Mouse (Mus musculus) heart, postnatal 0 days (tissue): ENCODE data around the gene Zfp30. TPM values are rescaled to one million over a fixed set of nuclear protein-coding genes. Genes with fewer than 3 reads are reported as not detected.

Experiments
- ATAC-seq: fragments of 200-750 bp; cut with Nextera tagmentation; 2 replicates; pipeline ENCODE4 v1.8.0; 2017; ENCODE audit warnings: low read depth, moderate number of reproducible peaks, moderate library complexity; ENCODE audit not compliant: insufficient read depth
- DNase-seq: peaks from one replicate; pipeline ENCODE4 v3.0.0-alpha.2; 2016; ENCODE audit warnings: low spot score
- H3K27ac ChIP-seq: fragments of 300-500 bp; sonication (generic); 2 replicates; pipeline ENCODE4 v1.5.1; 2014; ENCODE audit warnings: low read depth, mild to moderate bottlenecking
- H3K27me3 ChIP-seq: fragments of 300-500 bp; sonication (generic); 2 replicates; pipeline ENCODE4 v1.6.1; 2014; ENCODE audit warnings: low read length, mixed read lengths; ENCODE audit not compliant: control insufficient read depth, insufficient read depth
- H3K36me3 ChIP-seq: fragments of 300-500 bp; sonication (generic); replicated peaks from 2 replicates; pipeline ENCODE4 v1.6.1; 2014; ENCODE audit warnings: low read length, mixed read lengths; ENCODE audit not compliant: control insufficient read depth, insufficient read depth
- H3K4me1 ChIP-seq: fragments of 300-500 bp; sonication (generic); 2 replicates; pipeline ENCODE4 v1.6.1; 2014; ENCODE audit warnings: antibody characterized with exemption; ENCODE audit not compliant: control insufficient read depth, insufficient read depth
- H3K4me2 ChIP-seq: fragments of 300-500 bp; sonication (generic); 2 replicates; pipeline ENCODE4 v1.6.1; 2014; ENCODE audit warnings: low read depth, mild to moderate bottlenecking, low read length, moderate library complexity
- H3K4me3 ChIP-seq: fragments of 300-500 bp; sonication (generic); 2 replicates; pipeline ENCODE4 v1.5.1; 2014; ENCODE audit warnings: low read depth, low read length
- H3K9ac ChIP-seq: fragments of 300-500 bp; sonication (generic); replicated peaks from 2 replicates; pipeline ENCODE4 v1.6.1; 2014; ENCODE audit warnings: low read depth, low read length, mixed read lengths
- H3K9me3 ChIP-seq: fragments of 300-500 bp; sonication (generic); replicated peaks from 2 replicates; pipeline ENCODE4 v1.6.1; 2016; ENCODE audit warnings: low read length; ENCODE audit not compliant: control insufficient read depth
- CTCF ChIP-seq: IDR thresholded peaks from 2 replicates; pipeline ENCODE4 v1.5.1; 2016; ENCODE audit warnings: antibody characterized with exemption, control low read depth, low read depth
- EP300 ChIP-seq: IDR thresholded peaks from 2 replicates; pipeline ENCODE4 v1.6.1; 2016; ENCODE audit warnings: antibody characterized with exemption, low read depth
- WGBS: fragments of 180-500 bp; shearing (Covaris S2); extraction: QIAGEN DNeasy Blood & Tissue Kit; methylation state at CpG from one replicate; pipeline ENCODE4 v1.1.7; 2014; 5-methylcytosine and 5-hydroxymethylcytosine counted together
- polyA plus RNA-seq: library from polyadenylated mRNA; unstranded; fragments of >200 nt; fragmentation: Nextera tagmentation; extraction: Ambion mirVana; gene quantifications from 2 replicates; pipeline ENCODE4 v1.2.1, GENCODE M21; 2015
- total RNA-seq: library from RNA; depleted of rRNA; stranded (reverse); fragments of >200 nt; gene quantifications from 2 replicates; pipeline ENCODE4 v1.2.3, GENCODE M21; 2014; ENCODE audit warnings: low replicate concordance

The Zfp30 gene
- total and polyA plus RNA-seq, 2 experiments from 2014 or later, result 5.6 to 8.4 TPM

DNA sequence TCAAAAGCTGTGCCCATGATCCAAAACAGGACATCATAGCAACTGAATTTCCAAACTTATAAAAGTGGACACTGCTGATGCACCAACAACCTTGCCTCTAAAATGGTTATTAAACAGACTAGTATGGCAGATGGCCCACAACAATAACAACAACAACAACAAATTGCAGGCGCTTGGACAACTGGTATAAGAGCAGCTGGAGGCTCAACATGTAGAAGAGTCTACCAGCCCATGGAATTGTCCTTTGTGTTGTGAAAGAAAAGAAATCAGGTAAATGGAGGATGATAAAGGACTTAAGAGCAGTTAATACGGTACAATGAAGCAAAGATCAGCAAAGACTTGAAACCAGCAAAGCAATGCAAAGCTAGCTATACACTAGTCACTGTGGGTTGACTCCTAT lies 30.6 kb downstream of the Zfp30 start:
- DNase-seq, result no peak
- 84% methylated on average over 2 of the region's 2 CpGs for WGBS
- TF ChIP-seq EP300, result no peak
- no peak for TF ChIP-seq CTCF
- Histone ChIP-seq H3K4me1 (peaks cover 14% of the 10 kb centered on the region), H3K4me3 (no peak overlapping the region), H3K36me3 (no peaks in the 10 kb centered on the region), H3K27me3 (no peaks in the 10 kb centered on the region), H3K4me2 (no peak overlapping the region), H3K27ac (no peak overlapping the region), H3K9me3 (no peaks in the 10 kb centered on the region), H3K9ac (no peak overlapping the region)
- ATAC-seq, result no peak

DNA sequence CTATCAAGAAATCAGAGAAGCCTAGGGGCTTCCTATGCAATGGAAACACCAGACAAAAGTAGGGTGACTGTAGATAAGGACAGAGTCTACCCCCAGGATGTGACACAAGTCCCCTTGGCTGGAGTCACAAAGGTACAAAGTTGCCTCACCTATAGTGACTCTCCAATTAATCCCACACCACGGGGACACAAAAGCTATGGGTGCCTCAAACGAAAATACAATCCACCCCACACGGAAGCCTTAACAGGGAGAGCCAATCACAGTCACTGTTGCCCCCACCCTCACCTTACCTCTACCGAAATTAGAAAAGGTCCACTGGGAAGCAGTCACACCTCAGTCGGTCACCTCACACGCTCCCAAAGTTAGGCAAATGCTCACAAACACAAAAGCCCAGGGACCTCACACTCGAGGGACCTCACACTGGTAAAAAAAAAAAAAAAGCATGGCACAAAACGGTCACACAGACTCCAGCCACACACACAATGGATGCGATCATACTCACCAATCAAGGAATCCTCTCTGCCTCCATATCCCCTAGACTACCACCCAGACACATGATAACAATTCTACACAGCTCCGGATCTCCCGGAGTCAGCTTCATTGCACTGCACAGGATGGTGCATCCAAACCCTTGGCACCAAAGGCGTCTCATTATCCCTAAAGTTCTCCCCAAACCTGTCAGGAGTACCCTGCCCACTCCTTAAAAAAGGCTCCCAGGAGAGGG lies 31.4 kb downstream of the Zfp30 start:
- H3K36me3 ChIP-seq, result no peaks in the 10 kb centered on the region
- H3K4me2 ChIP-seq, result peak overlapping the region; percentile 96
- no peaks in the 10 kb centered on the region for H3K9me3 ChIP-seq
- H3K9ac ChIP-seq, result peak overlapping the region; percentile 65
- 2% methylated on average over 12 of the region's 12 CpGs for WGBS
- ATAC-seq, result 0 out of 2 replicates have a peak, but pooled peaks have one; percentile 3
- TF ChIP-seq CTCF, result no peak
- no peak for TF ChIP-seq EP300
- H3K27ac ChIP-seq, result peak overlapping the region; percentile 81
- H3K4me3 ChIP-seq, result peak overlapping the region; percentile 75
- H3K27me3 ChIP-seq, result no peaks in the 10 kb centered on the region
- peaks cover 17% of the 10 kb centered on the region for H3K4me1 ChIP-seq
- DNase-seq, result peak; percentile 20

DNA sequence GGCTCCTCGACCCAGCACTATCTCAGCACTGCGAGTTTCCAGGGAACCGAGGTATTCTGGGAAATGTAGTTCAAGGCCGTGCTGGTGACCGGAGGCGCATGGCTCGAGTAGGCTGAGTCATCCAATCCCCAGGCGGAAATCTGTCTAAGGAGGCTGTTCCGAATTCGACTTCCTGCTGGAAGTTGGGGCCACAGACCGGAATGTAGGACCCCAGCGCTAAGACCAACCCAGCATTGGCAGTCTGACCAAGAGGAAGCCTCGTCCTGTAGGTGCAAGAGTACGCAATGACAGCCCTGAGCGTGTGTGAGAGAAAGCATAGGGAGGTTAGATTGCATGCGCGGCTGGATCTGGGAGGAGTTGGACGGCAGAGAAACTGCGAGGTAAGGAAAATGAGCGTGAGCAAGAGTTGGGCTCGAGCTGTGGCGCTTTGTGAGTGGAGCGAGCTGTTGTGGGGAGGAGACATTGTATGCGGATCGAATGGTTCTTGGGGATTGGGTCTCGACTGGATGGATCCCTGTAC lies 32.2 kb downstream of the Zfp30 start, which contains the start of gene Zfp790:
Gene Zfp790, plus strand, starts transcription at position 205 of the 520 bp plus-strand sequence.
- DNase-seq, result peak; percentile 98
- peak; percentile 94 for ATAC-seq
- under 1% methylated on average over 26 of the region's 26 CpGs for WGBS
- Histone ChIP-seq H3K9me3 (no peaks in the 10 kb centered on the region), H3K4me2 (peak within 1 kb of the TSS; percentile 96), H3K9ac (peak within 1 kb of the TSS; percentile 65), H3K36me3 (no peaks in the 10 kb centered on the region), H3K4me1 (peaks cover 17% of the 10 kb centered on the region), H3K4me3 (peak within 1 kb of the TSS; percentile 75), H3K27ac (peak within 1 kb of the TSS; percentile 81), H3K27me3 (no peaks in the 10 kb centered on the region)
- no peak for TF ChIP-seq EP300
- TF ChIP-seq CTCF, result no peak; the same call in 1 of the 2 replicates

DNA sequence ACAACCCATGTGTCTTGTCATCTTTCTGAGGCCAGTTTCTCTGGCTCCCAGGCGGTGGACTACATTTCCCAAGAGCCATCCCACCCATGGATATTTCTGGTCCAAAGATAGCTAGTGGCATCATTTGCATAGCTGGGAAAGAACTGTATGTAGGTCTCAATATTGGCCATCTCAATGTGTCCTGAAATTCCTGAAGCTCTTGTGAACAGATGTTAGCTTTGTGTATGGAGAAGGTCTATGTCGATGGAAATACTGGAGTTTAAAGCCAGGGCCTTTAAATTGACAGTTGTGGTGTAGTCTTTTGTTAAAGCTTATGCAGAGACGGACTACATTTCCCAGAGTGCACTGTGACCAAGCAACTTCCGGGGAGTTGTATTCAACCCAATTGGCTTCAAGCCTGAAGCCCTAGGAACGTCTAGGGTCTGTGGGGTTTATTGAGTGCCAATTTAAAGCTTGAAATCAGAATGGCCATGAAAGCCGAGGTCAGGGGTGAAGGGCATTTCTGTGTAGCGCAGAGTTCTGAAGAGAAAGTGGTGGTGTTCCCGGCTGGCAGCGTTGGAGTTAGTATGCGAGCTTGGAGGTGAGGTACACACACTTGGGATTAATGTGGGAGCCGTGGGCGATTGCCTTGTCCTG lies 34.9 kb downstream of the Zfp30 start:
- no peaks in the 10 kb centered on the region for H3K9me3 ChIP-seq
- H3K9ac ChIP-seq, result peak overlapping the region; percentile 71
- TF ChIP-seq CTCF (no peak), EP300 (no peak)
- H3K4me2 ChIP-seq, result peak overlapping the region; percentile 72
- peaks cover 20% of the 10 kb centered on the region for H3K36me3 ChIP-seq
- ATAC-seq, result peak; percentile 78
- peak overlapping the region; percentile 71 for H3K4me3 ChIP-seq
- peak overlapping the region; percentile 89 for H3K27ac ChIP-seq
- 3% methylated on average over 12 of the region's 12 CpGs for WGBS
- peaks cover 17% of the 10 kb centered on the region for H3K4me1 ChIP-seq
- H3K27me3 ChIP-seq, result no peaks in the 10 kb centered on the region
- peak; percentile 92 for DNase-seq

DNA sequence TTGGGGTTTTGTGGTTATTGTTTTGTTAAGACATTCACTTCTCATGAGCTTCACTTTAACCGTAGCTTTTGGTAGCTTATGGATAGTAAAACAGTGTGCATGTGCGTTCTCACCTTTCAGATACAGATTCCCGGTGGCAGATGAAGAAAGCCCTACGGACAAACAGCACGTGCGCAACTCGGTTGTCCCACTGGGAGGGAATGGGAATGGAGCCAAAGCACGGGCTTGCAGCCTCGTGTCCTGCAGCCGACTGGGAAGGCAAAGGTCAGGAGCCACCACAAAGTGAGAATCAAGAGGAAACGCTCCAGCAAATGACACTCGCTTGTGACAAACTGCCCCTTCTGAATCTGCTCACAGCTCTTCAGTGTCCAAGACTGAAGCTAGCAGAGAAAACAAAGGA lies 44.2 kb downstream of the Zfp30 start:
- TF ChIP-seq EP300 (no peak), CTCF (no peak)
- DNase-seq (no peak), ATAC-seq (no peak)
- H3K36me3 ChIP-seq, result peaks cover 79% of the 10 kb centered on the region
- H3K4me1 ChIP-seq, result no peaks in the 10 kb centered on the region
- peaks cover 10% of the 10 kb centered on the region; the same call in 1 of the 2 replicates for H3K9me3 ChIP-seq
- WGBS, result 87% methylated on average over 12 of the region's 12 CpGs
- no peak overlapping the region for H3K4me2 ChIP-seq
- no peaks in the 10 kb centered on the region for H3K27me3 ChIP-seq
- no peak overlapping the region for H3K4me3 ChIP-seq
- H3K9ac ChIP-seq, result no peak overlapping the region
- no peak overlapping the region for H3K27ac ChIP-seq
